Mouse (Mus musculus): ENCODE results near the gene Agrn. TPM values are rescaled to one million over a fixed set of nuclear protein-coding genes. Genes with fewer than 3 reads are reported as not detected.

Gene Agrn
- 20.5 TPM for polyA plus RNA-seq (2014; fragmentation: Illumina TruSeq; extraction: RNeasy Lipid Tissue Mini Kit (QIAGEN cat#74804); ENCODE audit: low replicate concordance)

GRCm38 (mm10) chr4:156197131-156197828 lies at the start of gene Agrn:
TSS of gene Agrn (minus strand) at chr4:156197488.

DNA sequence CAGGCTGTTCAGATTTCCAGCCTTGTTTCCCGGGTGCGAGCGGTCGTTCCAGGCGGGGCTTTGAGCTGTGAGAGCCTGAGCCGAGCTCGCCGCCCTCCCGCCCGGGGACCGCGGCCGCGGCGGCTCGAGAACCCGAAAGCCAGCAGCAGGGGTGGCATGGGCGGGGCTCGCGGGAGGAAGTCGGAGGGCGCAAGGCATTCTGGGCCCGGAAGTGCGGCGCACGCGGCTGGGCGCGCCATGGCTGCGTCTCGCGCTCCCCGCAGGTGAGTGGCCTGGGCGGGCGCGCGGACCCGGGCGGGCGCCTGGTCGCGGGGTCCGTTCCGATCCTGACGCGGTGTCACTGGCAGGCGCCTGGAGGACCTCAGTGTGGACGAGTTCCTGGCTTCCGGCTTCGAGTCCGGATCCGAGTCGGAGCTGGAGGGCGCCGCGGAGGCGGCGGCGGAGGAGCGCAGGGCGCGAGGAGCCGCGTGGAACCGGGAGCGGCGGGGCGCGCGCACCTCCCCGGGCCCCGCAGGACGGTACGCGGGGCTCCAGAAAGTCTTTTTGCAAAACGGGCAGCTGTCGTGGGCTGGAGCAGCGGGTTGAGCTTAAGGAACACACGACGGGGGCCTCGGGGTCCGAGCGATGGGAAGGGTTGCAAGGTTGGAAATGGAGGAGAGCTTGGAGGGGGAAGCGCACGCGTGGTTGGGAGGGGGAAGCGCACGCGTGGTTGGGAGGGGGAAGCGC lies 38.7 kb upstream of the Agrn start, which contains the start of gene Noc2l:
Gene Noc2l, plus strand, starts transcription at position 203 of the 726 bp plus-strand sequence.

GRCm38 (mm10) chr4:156234701-156235213 lies 37.5 kb upstream of the Agrn start, which contains the start of gene Plekhn1:
TSS of gene Plekhn1 (minus strand) at chr4:156234857.

DNA sequence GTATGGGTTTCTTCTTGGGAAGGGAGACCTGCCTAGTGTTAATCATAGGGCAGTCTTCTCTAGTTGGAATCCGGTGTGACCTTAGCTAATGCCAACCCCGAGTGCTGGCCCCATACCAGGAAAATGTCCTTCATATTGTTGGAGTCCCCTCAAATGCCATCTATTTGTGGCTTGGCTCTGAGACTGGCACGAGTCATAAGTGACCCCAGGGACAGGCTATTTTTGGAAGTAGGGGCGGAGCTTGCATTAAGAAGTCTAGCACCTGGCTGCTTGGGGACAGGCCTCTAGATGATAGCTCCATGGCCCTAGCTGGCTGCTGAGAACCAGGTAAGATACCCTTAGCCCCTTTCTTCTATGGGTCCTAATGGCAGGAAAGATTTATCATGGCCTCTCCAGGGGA lies 18.4 kb upstream of the Agrn start, which contains the start of gene Perm1:
Gene Perm1, plus strand, starts transcription at position 220 of the 400 bp plus-strand sequence.

GRCm38 (mm10) chr4:156203001-156203412 lies 5.7 kb upstream of the Agrn start, which contains the start of gene AW011738:
TSS of gene AW011738 (plus strand) at chr4:156203304.

GRCm38 (mm10) chr4:156200623-156201475 lies 3.6 kb upstream of the Agrn start, which contains the start of gene Isg15:
TSS of gene Isg15 (minus strand) at chr4:156200818.

GRCm38 (mm10) chr4:156130436-156130835 lies 66.9 kb downstream of the Agrn start, which contains the start of gene Rnf223:
TSS of gene Rnf223 (plus strand) at chr4:156130513.

Other genes starting within 250 kb of the Agrn start
- gene C1qtnf12, start 235.2 kb downstream of the Agrn start, polyA plus RNA-seq (2014; fragmentation: Illumina TruSeq; extraction: RNeasy Lipid Tissue Mini Kit (QIAGEN cat#74804); ENCODE audit: low replicate concordance), result 15.7 TPM
- gene B3galt6, start 204.8 kb downstream of the Agrn start, polyA plus RNA-seq (2014; fragmentation: Illumina TruSeq; extraction: RNeasy Lipid Tissue Mini Kit (QIAGEN cat#74804); ENCODE audit: low replicate concordance), result 3.5 TPM
- 126 TPM for gene Sdf4, start 204.6 kb downstream of the Agrn start, polyA plus RNA-seq (2014; fragmentation: Illumina TruSeq; extraction: RNeasy Lipid Tissue Mini Kit (QIAGEN cat#74804); ENCODE audit: low replicate concordance)
- not detected for gene Tnfrsf4, start 183.6 kb downstream of the Agrn start, polyA plus RNA-seq (2014; fragmentation: Illumina TruSeq; extraction: RNeasy Lipid Tissue Mini Kit (QIAGEN cat#74804); ENCODE audit: low replicate concordance)
- not detected for gene Tnfrsf18, start 171.3 kb downstream of the Agrn start, polyA plus RNA-seq (2014; fragmentation: Illumina TruSeq; extraction: RNeasy Lipid Tissue Mini Kit (QIAGEN cat#74804); ENCODE audit: low replicate concordance)
- gene Ttll10, start 138.1 kb downstream of the Agrn start, polyA plus RNA-seq (2014; fragmentation: Illumina TruSeq; extraction: RNeasy Lipid Tissue Mini Kit (QIAGEN cat#74804); ENCODE audit: low replicate concordance), result 0.59 TPM
- gene 9430015G10Rik, start 87.5 kb downstream of the Agrn start, polyA plus RNA-seq (2014; fragmentation: Illumina TruSeq; extraction: RNeasy Lipid Tissue Mini Kit (QIAGEN cat#74804); ENCODE audit: low replicate concordance), result 1.2 TPM
- gene Rnf223, start 67.0 kb downstream of the Agrn start, polyA plus RNA-seq (2014; fragmentation: Illumina TruSeq; extraction: RNeasy Lipid Tissue Mini Kit (QIAGEN cat#74804); ENCODE audit: low replicate concordance), result not detected
- not detected for gene Isg15, start 3.3 kb upstream of the Agrn start, polyA plus RNA-seq (2014; fragmentation: Illumina TruSeq; extraction: RNeasy Lipid Tissue Mini Kit (QIAGEN cat#74804); ENCODE audit: low replicate concordance)
- 0.67 TPM for gene AW011738, start 5.8 kb upstream of the Agrn start, polyA plus RNA-seq (2014; fragmentation: Illumina TruSeq; extraction: RNeasy Lipid Tissue Mini Kit (QIAGEN cat#74804); ENCODE audit: low replicate concordance)
- not detected for gene Perm1, start 18.4 kb upstream of the Agrn start, polyA plus RNA-seq (2014; fragmentation: Illumina TruSeq; extraction: RNeasy Lipid Tissue Mini Kit (QIAGEN cat#74804); ENCODE audit: low replicate concordance)
- 5.9 TPM for gene Plekhn1, start 37.4 kb upstream of the Agrn start, polyA plus RNA-seq (2014; fragmentation: Illumina TruSeq; extraction: RNeasy Lipid Tissue Mini Kit (QIAGEN cat#74804); ENCODE audit: low replicate concordance)
- 2.5 TPM for gene Noc2l, start 38.5 kb upstream of the Agrn start, polyA plus RNA-seq (2014; fragmentation: Illumina TruSeq; extraction: RNeasy Lipid Tissue Mini Kit (QIAGEN cat#74804); ENCODE audit: low replicate concordance)
- not detected for gene Samd11, start 58.2 kb upstream of the Agrn start, polyA plus RNA-seq (2014; fragmentation: Illumina TruSeq; extraction: RNeasy Lipid Tissue Mini Kit (QIAGEN cat#74804); ENCODE audit: low replicate concordance)
- not detected for gene Vmn2r-ps159, start 133.6 kb upstream of the Agrn start, polyA plus RNA-seq (2014; fragmentation: Illumina TruSeq; extraction: RNeasy Lipid Tissue Mini Kit (QIAGEN cat#74804); ENCODE audit: low replicate concordance)